Mouse (Mus musculus) erythroblast, adult 5-6 weeks (primary cell): ENCODE data around the gene Dvl3. TPM values are rescaled to one million over a fixed set of nuclear protein-coding genes. Genes with fewer than 3 reads are reported as not detected.

Experiments
- ATAC-seq: replicated peaks from 2 replicates; pipeline ENCODE4 v1.8.0; 2016; ENCODE audit warnings: moderate number of reproducible peaks, mild to moderate bottlenecking, moderate TSS enrichment, inconsistent platforms; ENCODE audit not compliant: poor library complexity, low FRiP score, severe bottlenecking
- total RNA-seq, 2 experiments: library from RNA; stranded (forward) in 1 of 2; stranded (reverse) in 1 of 2; fragments of 150-400 nt in 1 of 2; fragments of 200-764, 138-1000 nt in 1 of 2; gene quantifications; 2 replicates each; pipeline versions ENCODE4 v1.2.3 to v1.2.4; 2015 to 2017; ENCODE audit warnings: low replicate concordance in 2 of 2

The Dvl3 gene
- total RNA-seq, 2 experiments from 2014 or later = 1.7 to 3.8 TPM

GRCm38 (mm10) chr16:20537601-20538320, 21.0 kb downstream of the Dvl3 start:
- ATAC-seq = no peak

GRCm38 (mm10) chr16:20539649-20540048, 22.9 kb downstream of the Dvl3 start:
- no peak for ATAC-seq

- ATAC-seq = no peak
These were observed 23.7 kb downstream of the Dvl3 start for GRCm38 (mm10) chr16:20540438-20540837.

- ATAC-seq = no peak
These were observed 28.9 kb downstream of the Dvl3 start for GRCm38 (mm10) chr16:20545696-20546095.

GRCm38 (mm10) chr16:20547423-20547822, 30.6 kb downstream of the Dvl3 start:
- no peak for ATAC-seq

GRCm38 (mm10) chr16:20548096-20548948, 31.5 kb downstream of the Dvl3 start, which contains the start of gene Abcf3:
Gene Abcf3, plus strand, starts transcription at chr16:20548577.
- ATAC-seq = peak; percentile 96

GRCm38 (mm10) chr16:20549161-20549560, 32.4 kb downstream of the Dvl3 start:
- ATAC-seq = no peak

GRCm38 (mm10) chr16:20551691-20552090, 34.9 kb downstream of the Dvl3 start:
- no peak for ATAC-seq

- no peak for ATAC-seq
These were observed 35.8 kb downstream of the Dvl3 start for GRCm38 (mm10) chr16:20552594-20552993.

- ATAC-seq = no peak
These were observed 38.2 kb downstream of the Dvl3 start for GRCm38 (mm10) chr16:20555000-20555399.

- ATAC-seq = no peak
These were observed 40.6 kb downstream of the Dvl3 start for GRCm38 (mm10) chr16:20557381-20557780.

GRCm38 (mm10) chr16:20565075-20565474, 48.3 kb downstream of the Dvl3 start:
- no peak for ATAC-seq

Other genes with a start within 250 kb of the Dvl3 start
- gene Parl, start 214.6 kb upstream of the Dvl3 start, total RNA-seq (2015; ENCODE audit: low replicate concordance) = 31.3 and 47.3 TPM in 2 replicates
- 7.1 and 30.9 TPM in 2 replicates for gene Parl, start 214.6 kb upstream of the Dvl3 start, total RNA-seq (2017; ENCODE audit: low replicate concordance)
- gene Cyp2ab1, start 191.6 kb upstream of the Dvl3 start, total RNA-seq (2015; ENCODE audit: low replicate concordance) = 1.3 TPM in 1 of 2 replicates, not detected in the other
- gene Cyp2ab1, start 191.6 kb upstream of the Dvl3 start, total RNA-seq (2017; ENCODE audit: low replicate concordance) = 0.77 and 1.5 TPM in 2 replicates
- gene Abcc5, start 90.6 kb upstream of the Dvl3 start, total RNA-seq (2015; ENCODE audit: low replicate concordance) = 26.8 and 30.0 TPM in 2 replicates
- gene Abcc5, start 90.6 kb upstream of the Dvl3 start, total RNA-seq (2017; ENCODE audit: low replicate concordance) = 32.8 and 56.3 TPM in 2 replicates
- gene Eif2b5, start 18.2 kb upstream of the Dvl3 start, total RNA-seq (2015; ENCODE audit: low replicate concordance) = 7.7 and 10.4 TPM in 2 replicates
- 9.1 and 14.1 TPM in 2 replicates for gene Eif2b5, start 18.2 kb upstream of the Dvl3 start, total RNA-seq (2017; ENCODE audit: low replicate concordance)
- 124 and 125 TPM in 2 replicates for gene Ap2m1, start 18.5 kb downstream of the Dvl3 start, total RNA-seq (2015; ENCODE audit: low replicate concordance)
- gene Ap2m1, start 18.5 kb downstream of the Dvl3 start, total RNA-seq (2017; ENCODE audit: low replicate concordance) = 81.1 and 126 TPM in 2 replicates
- gene Abcf3, start 31.6 kb downstream of the Dvl3 start, total RNA-seq (2015; ENCODE audit: low replicate concordance) = 8.2 and 11.0 TPM in 2 replicates
- gene Abcf3, start 31.6 kb downstream of the Dvl3 start, total RNA-seq (2017; ENCODE audit: low replicate concordance) = 8.9 and 24.7 TPM in 2 replicates
- gene Vwa5b2, start 72.5 kb downstream of the Dvl3 start, total RNA-seq (2015; ENCODE audit: low replicate concordance) = not detected in 2 replicates
- not detected in 2 replicates for gene Vwa5b2, start 72.5 kb downstream of the Dvl3 start, total RNA-seq (2017; ENCODE audit: low replicate concordance)
- gene Eef1akmt4, start 94.6 kb downstream of the Dvl3 start, total RNA-seq (2015; ENCODE audit: low replicate concordance) = 8.2 and 10.6 TPM in 2 replicates
- 0.60 and 0.98 TPM in 2 replicates for gene Eef1akmt4, start 94.6 kb downstream of the Dvl3 start, total RNA-seq (2017; ENCODE audit: low replicate concordance)
- gene Gm49333, start 94.6 kb downstream of the Dvl3 start, total RNA-seq (2015; ENCODE audit: low replicate concordance) = not detected in 2 replicates
- not detected in 2 replicates for gene Gm49333, start 94.6 kb downstream of the Dvl3 start, total RNA-seq (2017; ENCODE audit: low replicate concordance)
- gene Alg3, start 94.8 kb downstream of the Dvl3 start, total RNA-seq (2015; ENCODE audit: low replicate concordance) = 7.7 and 22.7 TPM in 2 replicates
- gene Alg3, start 94.8 kb downstream of the Dvl3 start, total RNA-seq (2017; ENCODE audit: low replicate concordance) = 1.4 TPM in 1 of 2 replicates, not detected in the other
- gene Camk2n2, start 104.3 kb downstream of the Dvl3 start, total RNA-seq (2015; ENCODE audit: low replicate concordance) = not detected in 2 replicates
- 0.94 TPM in 1 of 2 replicates, not detected in the other for gene Camk2n2, start 104.3 kb downstream of the Dvl3 start, total RNA-seq (2017; ENCODE audit: low replicate concordance)
- not detected in 2 replicates for gene Ece2, start 112.8 kb downstream of the Dvl3 start, total RNA-seq (2015; ENCODE audit: low replicate concordance)
- gene Ece2, start 112.8 kb downstream of the Dvl3 start, total RNA-seq (2017; ENCODE audit: low replicate concordance) = not detected in 2 replicates
- 27.9 and 60.4 TPM in 2 replicates for gene Psmd2, start 134.7 kb downstream of the Dvl3 start, total RNA-seq (2015; ENCODE audit: low replicate concordance)
- 82.0 and 97.2 TPM in 2 replicates for gene Psmd2, start 134.7 kb downstream of the Dvl3 start, total RNA-seq (2017; ENCODE audit: low replicate concordance)
- gene Eif4g1, start 151.3 kb downstream of the Dvl3 start, total RNA-seq (2015; ENCODE audit: low replicate concordance) = 60.1 and 64.6 TPM in 2 replicates
- 71.0 and 76.1 TPM in 2 replicates for gene Eif4g1, start 151.3 kb downstream of the Dvl3 start, total RNA-seq (2017; ENCODE audit: low replicate concordance)
- not detected in 2 replicates for gene Fam131a, start 176.3 kb downstream of the Dvl3 start, total RNA-seq (2015; ENCODE audit: low replicate concordance)
- gene Fam131a, start 176.3 kb downstream of the Dvl3 start, total RNA-seq (2017; ENCODE audit: low replicate concordance) = 0.26 and 0.70 TPM in 2 replicates
- 7.9 and 15.9 TPM in 2 replicates for gene Polr2h, start 200.7 kb downstream of the Dvl3 start, total RNA-seq (2015; ENCODE audit: low replicate concordance)
- 4.0 and 4.3 TPM in 2 replicates for gene Polr2h, start 200.7 kb downstream of the Dvl3 start, total RNA-seq (2017; ENCODE audit: low replicate concordance)
- 1.7 and 5.0 TPM in 2 replicates for gene Clcn2, start 200.8 kb downstream of the Dvl3 start, total RNA-seq (2015; ENCODE audit: low replicate concordance)
- 3.3 and 8.9 TPM in 2 replicates for gene Clcn2, start 200.8 kb downstream of the Dvl3 start, total RNA-seq (2017; ENCODE audit: low replicate concordance)
- not detected in 2 replicates for gene Chrd, start 216.1 kb downstream of the Dvl3 start, total RNA-seq (2015; ENCODE audit: low replicate concordance)
- not detected in 2 replicates for gene Chrd, start 216.1 kb downstream of the Dvl3 start, total RNA-seq (2017; ENCODE audit: low replicate concordance)
- not detected in 2 replicates for gene Thpo, start 217.5 kb downstream of the Dvl3 start, total RNA-seq (2015; ENCODE audit: low replicate concordance)
- gene Thpo, start 217.5 kb downstream of the Dvl3 start, total RNA-seq (2017; ENCODE audit: low replicate concordance) = not detected in 2 replicates